Mouse (Mus musculus) brain, adult 2 months (tissue): Measurements from ENCODE around the gene 1700010I14Rik.
A peak's percentile ranks its signal among the peaks of the same experiment; 100 is the strongest.

ENCODE experiments used
- DNase-seq: peaks from one replicate; pipeline ENCODE4 v3.0.0; 2011; ENCODE audit warnings: low read depth, low spot score

Gene 1700010I14Rik

DNA sequence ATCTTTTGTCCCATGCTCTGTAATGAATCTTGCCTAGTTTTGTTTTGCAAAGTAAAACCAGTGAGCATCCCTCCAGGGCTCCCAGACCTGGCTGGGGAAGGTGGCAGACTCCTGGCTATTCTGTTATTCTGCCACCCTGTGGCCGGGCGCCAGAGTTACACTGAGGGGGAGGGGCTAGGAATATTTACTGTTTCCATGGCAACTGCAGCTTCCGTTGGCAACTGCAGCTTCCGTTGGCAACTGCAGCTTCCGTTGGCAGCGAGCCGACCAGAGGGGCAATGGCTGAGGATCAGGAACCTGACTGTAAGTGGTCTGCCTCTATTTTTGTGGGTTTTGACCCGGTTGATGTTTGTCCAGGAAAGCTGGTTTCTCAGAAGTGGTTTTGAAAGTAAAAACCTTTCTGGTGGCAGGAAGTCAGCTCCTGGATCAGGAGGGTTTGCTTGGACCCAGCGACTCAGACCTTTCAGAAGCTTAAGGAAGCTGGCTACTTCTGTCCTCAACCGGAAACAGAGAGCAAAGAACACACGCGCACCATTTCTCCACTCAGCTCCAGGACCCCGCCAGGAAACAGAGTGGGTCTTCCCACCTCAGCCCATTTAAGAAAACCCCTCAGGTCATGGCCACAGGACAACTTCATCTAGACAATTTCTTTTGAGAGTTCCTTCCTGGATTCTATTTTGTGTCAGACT, at the start of gene 1700010I14Rik:
1700010I14Rik (plus strand) TSS at position 215 of the 689 bp plus-strand sequence.
- DNase-seq = peak; percentile 87

DNA sequence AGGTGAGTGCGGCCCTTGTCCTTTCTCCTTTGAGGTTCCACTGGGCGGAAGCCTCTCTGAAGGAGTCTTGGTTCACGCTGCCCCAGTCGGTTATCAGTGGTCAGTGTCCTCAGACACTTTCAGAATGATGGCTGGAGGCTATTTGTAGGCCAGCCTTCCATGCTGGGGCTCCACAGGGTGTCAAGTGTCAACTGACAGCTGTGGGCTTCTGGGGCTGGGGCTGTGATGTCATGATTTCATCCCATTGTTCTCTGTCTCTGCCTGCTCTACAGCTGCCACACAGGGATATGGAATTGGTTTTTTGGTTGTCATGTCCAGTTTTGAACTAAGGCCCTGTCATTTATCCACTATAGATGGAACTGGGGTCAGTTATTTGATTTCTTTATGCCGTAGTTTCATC, 36.5 kb upstream of the 1700010I14Rik start:
- peak; percentile 48 for DNase-seq

DNA sequence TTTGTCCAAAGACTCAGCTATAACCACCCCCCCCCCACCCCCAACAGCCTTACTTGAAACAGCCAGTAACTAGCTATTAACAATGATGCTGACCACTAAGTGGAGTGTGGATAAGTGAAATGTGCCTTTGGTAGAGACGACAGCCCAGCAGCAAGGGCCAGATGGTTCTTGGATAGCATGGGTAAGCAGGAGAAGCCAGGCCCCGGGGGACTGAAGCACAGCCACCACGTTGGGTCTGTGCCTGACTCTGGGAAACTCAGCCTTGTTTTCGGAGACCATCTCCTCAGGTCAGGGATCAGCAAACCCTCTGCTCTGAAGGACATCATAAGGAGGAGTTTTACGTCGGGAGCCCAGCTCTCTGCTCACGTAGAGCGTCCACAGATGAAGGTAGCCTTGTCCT, 35.2 kb upstream of the 1700010I14Rik start:
- DNase-seq = no peak

DNA sequence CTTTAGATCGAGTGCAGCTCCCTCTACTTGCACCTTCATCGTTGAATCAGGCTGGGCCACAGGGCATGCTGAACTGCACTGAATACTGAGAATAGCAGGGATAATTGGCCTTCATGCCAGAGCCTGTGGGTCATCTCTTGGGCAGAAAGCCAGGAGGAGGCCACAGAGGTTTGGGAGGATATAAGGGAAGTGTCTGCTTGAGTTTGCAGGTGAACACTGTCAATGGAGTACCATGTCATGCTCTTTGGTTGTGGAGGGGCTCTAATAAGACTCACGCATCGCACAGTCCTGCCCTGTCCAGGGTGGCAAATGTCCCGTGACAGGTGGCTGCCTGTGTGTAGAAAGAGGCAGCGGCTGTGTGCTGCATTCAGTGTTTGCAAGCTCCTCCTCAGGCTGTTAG, 30.0 kb upstream of the 1700010I14Rik start:
- peak; percentile 55 for DNase-seq

DNA sequence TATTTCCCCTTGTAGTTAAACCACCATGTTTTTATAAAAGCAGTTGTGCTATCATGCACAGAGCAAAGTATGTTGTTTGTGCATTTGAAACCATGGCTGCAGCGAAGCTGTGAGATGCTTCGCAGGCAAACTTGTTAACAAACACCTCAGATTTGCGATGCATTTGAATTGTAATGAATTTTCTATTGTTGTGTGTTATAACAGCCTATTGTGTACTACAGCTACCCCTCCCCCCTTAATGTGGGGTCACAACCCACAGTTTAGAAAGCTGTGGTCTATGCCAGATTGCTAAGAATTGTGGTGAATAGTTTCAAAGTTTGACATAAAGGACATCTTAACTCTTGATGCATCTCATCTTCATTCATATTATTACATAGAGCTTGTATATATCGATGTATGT, 27.7 kb upstream of the 1700010I14Rik start:
- peak; percentile 60 for DNase-seq

DNA sequence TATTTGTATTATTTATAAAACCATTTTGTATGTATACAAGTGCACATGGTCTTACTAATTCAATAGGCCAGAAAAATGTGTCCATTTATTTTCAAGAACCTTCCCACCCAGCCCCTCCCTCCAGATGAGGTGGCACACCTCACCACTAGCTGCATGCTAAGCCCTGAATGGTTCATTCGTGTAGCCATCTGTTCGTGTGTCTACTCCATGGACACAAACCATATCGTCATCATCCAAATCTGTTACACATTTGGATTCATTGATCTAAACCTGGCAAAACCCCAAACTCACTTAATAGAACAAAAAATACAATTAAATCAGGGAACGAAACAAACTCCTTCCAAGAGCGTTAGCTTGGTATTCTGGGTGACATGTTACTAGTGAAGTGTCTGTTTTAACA, 27.0 kb upstream of the 1700010I14Rik start:
- no peak for DNase-seq

DNA sequence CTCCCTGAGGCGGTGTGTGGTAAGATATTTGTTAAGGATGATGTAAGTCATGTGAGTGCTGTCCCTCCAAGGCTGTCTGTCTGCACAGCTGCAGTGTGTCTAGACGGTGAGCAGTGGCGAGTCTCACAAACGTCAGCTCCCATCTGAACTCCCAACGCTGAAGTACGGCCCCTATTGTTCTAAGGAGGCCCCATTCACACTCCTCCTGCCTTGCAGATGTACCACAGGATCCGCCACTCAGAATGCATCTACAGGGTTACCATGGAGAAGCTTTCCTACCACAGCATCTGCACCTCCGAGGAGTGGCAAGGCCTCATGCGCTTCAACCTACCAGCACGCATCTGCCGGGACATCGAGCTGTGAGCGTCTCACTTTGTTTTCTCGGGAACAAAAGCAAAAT, 26.5 kb upstream of the 1700010I14Rik start:
- peak; percentile 42 for DNase-seq

DNA sequence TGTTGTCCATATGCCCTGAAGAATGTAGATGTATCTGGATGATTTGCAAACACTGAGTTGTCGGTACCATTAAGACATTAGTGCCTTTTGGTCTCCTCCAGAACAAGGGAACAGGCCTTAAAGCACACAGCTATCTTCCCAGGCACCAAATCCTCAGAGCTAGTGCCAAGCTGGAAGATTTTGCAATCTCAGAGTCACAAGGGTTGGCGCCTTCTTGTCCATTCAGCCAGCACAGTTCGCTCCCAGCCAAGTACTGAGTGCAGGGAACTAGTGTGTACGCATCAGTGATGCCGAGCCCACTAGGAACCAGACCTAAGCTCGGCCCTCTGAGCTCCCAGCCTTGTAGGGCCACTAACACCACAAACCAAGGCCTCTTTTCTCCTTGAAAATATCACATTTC, 23.0 kb upstream of the 1700010I14Rik start:
- DNase-seq = peak; percentile 40

DNA sequence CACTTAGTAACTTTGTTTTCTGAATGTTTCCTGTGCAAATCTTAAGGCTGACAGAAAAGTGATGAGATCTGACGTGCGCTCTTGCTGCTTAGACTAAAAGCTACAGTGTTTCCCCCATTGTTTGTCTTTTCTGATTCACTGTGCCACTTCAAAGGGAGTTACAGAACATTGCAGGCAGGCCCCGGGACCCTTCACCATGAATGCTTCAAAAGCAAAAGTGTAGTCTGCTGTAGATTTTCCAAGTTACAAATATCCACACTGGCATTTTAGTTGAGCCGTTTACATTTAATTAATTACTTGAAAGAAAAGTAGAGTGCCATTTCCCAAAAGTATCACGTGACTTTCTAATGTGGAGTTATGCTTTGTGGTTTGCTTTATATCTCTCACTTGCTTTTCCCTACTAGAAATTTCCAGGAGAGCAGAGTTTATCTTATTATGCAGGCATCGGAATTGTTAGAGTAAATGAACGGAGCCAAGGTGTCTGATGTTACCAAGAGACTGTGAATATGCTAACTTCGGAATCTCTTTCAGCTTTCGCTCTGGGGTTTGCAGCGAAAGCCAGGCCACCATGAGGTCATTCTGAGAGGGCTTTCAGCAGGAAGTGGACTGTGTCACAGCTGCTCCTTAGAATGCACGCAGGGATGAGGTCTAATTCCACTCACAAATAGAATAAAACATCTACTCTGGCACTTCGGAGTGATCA, 15.8 kb upstream of the 1700010I14Rik start:
- no peak for DNase-seq

DNA sequence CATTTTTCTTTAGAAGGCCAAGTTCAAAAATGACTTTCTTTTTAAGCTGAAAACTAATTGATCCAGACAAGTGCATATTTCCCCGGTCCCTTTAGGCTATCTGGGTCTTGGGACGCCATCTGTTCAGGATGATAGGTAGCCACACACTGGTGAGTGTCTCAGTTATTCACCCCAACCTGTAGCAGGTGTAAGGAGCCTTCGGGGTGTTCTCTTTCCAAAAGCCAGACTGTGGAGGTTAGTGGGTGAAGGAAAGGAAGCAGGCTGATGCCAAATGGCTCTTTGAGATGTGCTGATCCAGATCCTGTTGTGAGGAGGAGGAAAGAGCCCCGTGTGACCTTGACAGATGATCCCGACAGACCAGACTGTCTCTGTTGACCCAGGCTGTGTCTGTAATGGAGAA, 14.8 kb upstream of the 1700010I14Rik start:
- peak; percentile 56 for DNase-seq

DNA sequence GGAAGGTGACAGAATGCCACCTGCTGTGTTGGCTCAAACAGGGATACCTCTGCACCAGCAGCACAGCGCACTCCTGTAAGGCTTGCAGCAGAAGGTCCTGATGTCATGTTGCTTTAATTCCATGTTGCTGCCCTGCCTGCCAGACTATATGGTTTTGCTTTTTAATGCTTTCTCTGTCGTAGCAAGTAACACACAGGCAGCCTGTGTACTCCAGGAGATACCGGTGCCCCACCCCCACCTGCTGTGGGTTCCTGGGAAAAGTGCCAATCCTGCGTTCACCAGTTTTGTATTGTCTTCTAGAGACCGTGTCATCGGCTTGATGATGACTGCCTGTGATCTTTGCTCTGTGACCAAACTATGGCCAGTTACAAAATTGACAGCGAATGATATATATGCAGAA, 13.7 kb upstream of the 1700010I14Rik start:
- peak; percentile 60 for DNase-seq

DNA sequence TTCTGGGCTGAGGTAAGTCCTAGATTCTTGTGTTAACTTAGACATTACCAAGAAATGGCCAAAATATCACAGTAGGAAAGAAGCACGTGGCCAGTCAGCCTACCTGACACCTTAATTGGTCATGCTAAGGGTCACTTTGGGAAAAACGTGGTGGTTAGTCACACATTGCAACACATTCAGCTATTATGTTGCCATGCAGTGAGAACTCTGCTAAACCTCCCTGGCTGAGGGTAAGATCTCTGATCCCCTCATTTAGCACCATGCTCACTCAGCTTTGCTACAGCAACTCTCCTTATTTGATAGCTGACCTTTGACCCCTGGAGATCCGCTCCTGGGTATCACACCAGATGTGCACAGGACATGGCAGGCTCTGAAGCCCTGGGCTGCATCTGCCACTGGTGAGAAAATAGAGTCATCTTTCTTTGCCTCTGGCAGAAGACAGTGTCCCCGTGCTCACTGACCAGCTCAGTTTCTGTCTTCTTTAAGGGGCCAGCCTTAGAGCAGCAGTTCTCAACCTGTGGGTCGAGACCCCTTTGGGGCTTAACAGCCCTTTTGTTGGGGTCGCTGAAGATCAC, 13.2 kb upstream of the 1700010I14Rik start:
- no peak for DNase-seq

DNA sequence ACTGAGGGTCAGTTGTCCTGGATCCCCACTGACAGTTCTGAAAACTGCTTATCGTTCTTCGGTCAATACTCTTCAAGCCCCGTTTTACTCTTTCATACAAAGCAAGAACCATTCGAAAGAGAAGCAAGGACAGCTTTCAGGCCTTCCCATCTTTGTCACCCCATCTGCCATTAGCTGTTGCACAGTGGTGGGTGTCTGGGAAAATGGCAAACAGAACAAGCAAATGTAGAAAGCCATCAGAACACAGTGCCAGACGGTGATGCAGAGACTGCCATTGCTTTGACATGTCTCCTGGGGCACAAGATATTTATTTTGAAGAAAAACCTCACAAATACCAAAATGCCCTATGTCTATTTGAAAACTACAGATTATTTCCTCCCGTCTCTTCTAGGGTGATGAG, 11.4 kb upstream of the 1700010I14Rik start:
- peak; percentile 41 for DNase-seq

DNA sequence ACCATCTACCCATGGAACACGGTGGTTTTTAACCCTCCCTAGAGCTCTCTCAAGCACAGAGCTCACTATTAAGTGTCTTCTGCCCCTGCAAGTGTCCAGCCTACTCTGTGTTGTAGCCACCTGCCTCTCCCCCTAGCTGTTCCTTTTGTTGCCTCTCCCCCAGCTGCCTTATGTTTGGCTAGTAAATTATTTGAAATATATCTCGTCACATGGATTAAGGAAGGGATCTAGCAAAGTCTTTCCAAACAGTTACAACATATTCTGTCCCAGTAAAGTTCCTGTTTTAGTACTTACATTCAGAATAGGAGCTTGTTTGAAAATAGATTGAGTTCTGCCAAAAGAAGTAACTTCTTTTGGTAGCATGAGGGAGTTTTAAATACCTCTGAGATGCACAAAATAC, 10.9 kb upstream of the 1700010I14Rik start:
- no peak for DNase-seq

DNA sequence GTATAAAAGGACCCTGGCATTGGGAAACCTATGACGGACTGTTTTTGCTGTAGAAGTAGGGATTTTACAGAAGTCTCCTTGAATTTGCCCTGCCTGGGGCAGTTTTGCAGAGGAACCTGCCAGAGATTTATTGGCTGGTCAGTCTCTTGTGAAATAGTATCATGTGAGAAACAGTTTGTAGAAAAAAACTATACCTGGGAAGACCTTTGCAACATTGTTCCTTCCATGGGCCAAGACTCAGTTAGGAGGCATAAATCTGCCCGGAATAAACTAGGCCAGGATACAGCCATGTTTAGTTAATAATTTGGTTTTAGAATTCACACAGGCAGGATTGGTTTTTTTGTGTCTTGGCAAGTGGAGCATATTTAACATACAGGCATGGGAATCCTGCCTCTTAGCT, 4.6 kb upstream of the 1700010I14Rik start:
- no peak for DNase-seq

DNA sequence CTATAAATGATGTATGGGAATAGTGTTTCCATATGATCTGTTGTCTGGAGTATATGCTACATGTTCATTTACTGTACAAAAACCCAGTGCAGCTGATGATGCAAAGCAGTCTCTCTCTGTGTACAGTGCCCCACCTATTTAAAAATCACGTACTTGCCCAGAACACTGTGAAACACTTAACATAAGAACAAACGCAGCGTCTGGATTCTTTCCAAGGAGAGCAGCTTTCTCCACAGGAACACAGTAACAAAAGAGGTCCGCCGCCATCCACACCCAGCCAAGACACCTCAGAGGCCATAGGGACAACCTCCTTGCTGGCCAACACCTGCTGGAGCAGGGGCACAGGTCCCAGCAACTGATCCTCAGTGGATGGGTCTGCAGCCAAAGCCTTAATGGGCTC, 2.4 kb upstream of the 1700010I14Rik start:
- peak; percentile 85 for DNase-seq

DNA sequence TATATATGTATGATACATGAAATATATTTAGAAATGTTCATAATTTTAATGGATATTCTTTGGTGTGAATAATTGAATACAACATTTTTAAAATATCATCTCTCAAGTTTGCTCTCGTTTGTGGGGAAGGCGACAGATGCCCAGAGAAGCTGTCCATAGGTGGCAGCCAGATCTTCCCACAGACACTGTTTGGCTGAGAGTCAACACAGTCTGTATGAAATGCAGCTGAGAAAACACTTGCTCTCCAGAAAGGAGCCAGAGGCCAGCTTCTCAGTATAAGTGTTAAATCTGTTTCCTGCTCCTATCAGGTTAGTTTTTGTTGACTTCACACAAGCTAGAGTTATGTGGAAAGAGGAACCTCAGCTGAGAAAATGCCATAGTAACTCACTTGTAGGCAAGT, 1.6 kb upstream of the 1700010I14Rik start:
- DNase-seq = peak; percentile 90

DNA sequence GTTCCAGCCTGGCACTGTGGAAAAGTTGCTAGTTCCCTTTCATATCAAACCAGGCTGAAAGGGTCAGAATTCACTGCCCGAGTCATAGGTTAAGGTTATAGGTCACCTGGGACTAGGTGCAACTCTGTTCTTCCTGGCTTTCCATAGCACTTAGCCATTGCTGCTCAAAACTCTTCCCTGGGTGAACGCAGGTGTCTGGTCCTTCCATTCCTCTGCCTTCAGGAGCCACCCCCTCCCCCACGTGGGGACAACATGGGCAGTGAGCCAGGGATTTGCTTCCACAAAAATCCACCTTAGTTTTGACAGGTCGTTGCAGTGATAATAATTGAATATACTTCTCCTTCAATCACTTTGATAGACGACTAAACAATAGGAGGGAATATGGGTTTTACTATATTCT, 764 bp upstream of the 1700010I14Rik start:
- DNase-seq = no peak

DNA sequence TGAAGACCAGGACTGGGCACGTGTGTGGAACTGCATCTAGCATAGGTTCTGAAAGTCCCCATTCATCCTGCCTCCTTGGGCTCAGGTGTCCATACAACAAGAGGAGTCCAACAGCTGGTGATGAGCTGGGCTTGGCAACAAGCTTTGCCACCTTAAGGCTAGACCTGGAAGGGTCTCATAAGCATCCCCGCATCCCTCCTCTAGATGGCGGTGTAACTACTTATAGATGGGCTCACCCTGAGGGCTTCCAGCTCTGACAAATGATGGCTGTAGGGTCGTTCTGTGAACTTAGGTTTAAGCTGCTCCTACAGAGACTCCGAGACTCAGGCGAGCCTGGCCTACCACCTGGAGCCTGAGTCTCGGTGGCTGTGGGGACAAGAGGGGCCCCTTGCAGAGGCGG, 3.0 kb downstream of the 1700010I14Rik start:
- DNase-seq = peak; percentile 59

DNA sequence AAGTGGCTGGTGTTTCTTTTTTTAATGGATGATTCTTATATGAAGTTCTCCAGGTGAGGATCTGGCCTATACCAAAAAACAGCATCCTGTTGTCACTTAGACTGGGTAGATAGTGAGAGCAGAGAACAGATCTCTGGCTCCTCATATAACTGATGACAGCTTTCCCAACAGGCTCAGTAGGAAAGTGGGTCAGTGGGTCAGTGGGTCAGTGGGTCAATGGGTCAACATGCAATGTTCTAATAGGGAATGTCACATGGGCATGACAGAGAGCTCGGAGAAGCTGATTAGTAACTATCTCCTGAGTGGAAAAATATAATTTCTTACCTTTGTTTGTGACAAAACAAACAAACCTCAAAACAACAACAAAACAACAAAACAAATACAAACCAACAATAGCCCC, 7.2 kb downstream of the 1700010I14Rik start:
- no peak for DNase-seq

DNA sequence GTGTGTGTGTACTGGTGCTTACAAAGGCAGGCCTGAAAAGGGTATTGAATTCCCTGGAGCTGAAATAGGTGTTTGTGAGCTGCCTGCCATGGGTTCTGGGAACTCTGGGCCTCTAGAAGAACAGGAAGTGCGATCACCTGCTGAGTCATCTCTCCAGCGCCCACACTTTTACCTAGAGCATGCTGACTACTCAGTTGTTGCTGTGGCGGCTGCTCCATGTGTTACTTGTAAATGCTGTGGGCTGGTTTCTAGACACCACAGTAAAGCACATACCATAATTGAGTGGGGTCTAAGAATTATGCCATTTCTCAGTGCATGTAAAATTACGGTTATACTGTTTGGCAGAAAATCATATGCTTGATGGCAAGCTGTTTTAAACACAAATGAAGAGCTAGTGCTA, 14.3 kb downstream of the 1700010I14Rik start:
- DNase-seq = peak; percentile 87

DNA sequence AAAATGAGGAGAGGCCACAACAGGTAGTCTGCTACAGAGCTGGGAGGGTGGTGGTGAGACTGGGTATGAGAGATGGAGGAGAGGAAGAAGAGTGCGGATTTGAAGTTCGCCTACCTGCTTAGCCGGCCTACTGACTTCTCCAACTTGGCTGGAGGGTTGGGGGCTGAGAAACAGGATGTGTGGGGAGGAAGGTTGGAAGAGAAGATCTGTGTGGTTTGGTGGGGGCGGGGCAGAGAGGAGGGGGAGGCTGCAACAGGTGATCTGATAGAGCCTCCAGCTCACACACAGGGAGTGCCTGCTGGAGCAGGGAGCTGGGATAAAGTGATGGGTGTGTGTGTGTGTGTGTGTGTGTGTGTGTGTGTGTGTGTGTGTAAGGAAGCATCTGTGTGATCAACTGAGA, 16.4 kb downstream of the 1700010I14Rik start:
- no peak for DNase-seq
